Mouse (Mus musculus) G1E (cell line): ENCODE results near the gene Fahd2a. TPM values are rescaled to one million over a fixed set of nuclear protein-coding genes. Genes with fewer than 3 reads are reported as not detected.

Experiments
- ATAC-seq: 2 replicates; pipeline ENCODE4 v1.8.0; 2016; ENCODE audit warnings: mild to moderate bottlenecking; ENCODE audit not compliant: insufficient number of reproducible peaks, poor library complexity, low FRiP score, severe bottlenecking; ENCODE audit errors: extremely low read depth
- DNase-seq: peaks from one replicate; pipeline ENCODE4 v3.0.0; 2012; ENCODE audit warnings: low spot score
- H3K27me3 ChIP-seq: 2 replicates; pipeline ENCODE4 v1.6.1; 2012; ENCODE audit warnings: mild to moderate bottlenecking, low read length, inconsistent platforms; ENCODE audit not compliant: insufficient read depth
- H3K36me3 ChIP-seq: replicated peaks from 2 replicates; pipeline ENCODE3; 2012; ENCODE audit warnings: mild to moderate bottlenecking, inconsistent platforms
- H3K4me1 ChIP-seq: 2 replicates; pipeline ENCODE4 v1.6.1; 2012; ENCODE audit warnings: low read depth, low read length, inconsistent platforms, mixed read lengths; ENCODE audit not compliant: insufficient read depth
- H3K4me3 ChIP-seq: 2 replicates; pipeline ENCODE4 v1.5.1; 2012; ENCODE audit warnings: low read depth, mild to moderate bottlenecking, inconsistent platforms, low read length, moderate library complexity, mixed read lengths
- H3K9me3 ChIP-seq: replicated peaks from 2 replicates; pipeline ENCODE4 v1.6.1; 2012; ENCODE audit warnings: inconsistent platforms
- CTCF ChIP-seq: IDR thresholded peaks from 2 replicates; pipeline ENCODE4 v1.5.1; 2012; ENCODE audit warnings: low read depth, low read length, inconsistent platforms, mixed read lengths
- GATA1 ChIP-seq: IDR thresholded peaks from 2 replicates; pipeline ENCODE4 v1.6.1; 2012; ENCODE audit warnings: borderline replicate concordance, low read length, inconsistent platforms, mixed read lengths
- GATA2 ChIP-seq: IDR thresholded peaks from 2 replicates; pipeline ENCODE4 v1.6.1; 2012; ENCODE audit warnings: low read depth, low read length, inconsistent platforms, borderline replicate concordance
- POLR2AphosphoS5 ChIP-seq: IDR thresholded peaks from 2 replicates; pipeline ENCODE4 v1.6.1; 2012; ENCODE audit warnings: low read depth, low read length, inconsistent platforms; ENCODE audit not compliant: insufficient replicate concordance
- TAL1 ChIP-seq: conservative IDR thresholded peaks from 2 replicates; pipeline ENCODE4 v1.6.1; 2012; ENCODE audit warnings: low read depth, low read length, inconsistent platforms, mixed read lengths
- polyA plus RNA-seq: library from polyadenylated mRNA; stranded (reverse); fragments of >175 nt; gene quantifications from 2 replicates; pipeline ENCODE4 v1.2.3, GENCODE M21; 2012
- total RNA-seq, 2 experiments: library from RNA; stranded (forward) in 1 of 2; stranded (reverse) in 1 of 2; fragments of 200-1000 nt in 1 of 2; fragments of >200 nt in 1 of 2; fragmentation: Nextera tagmentation in 1 of 2; gene quantifications; 2 replicates each; pipeline ENCODE4 v1.2.3; 2014 to 2017

Gene Fahd2a
- total and polyA plus RNA-seq, 3 experiments: 9.6 to 23.1 (median 10.0) TPM

GRCm38 (mm10) chr2:127435554-127435953 is 8.8 kb downstream of the Fahd2a start:
- DNase-seq: no peak
- peaks cover 4% of the 10 kb centered on the region; the same call in 1 of the 2 replicates for H3K4me1 ChIP-seq
- no peaks in the 10 kb centered on the region for H3K27me3 ChIP-seq
- H3K9me3 ChIP-seq: no peaks in the 10 kb centered on the region
- no peak overlapping the region for H3K4me3 ChIP-seq
- ATAC-seq: no peak
- TF ChIP-seq POLR2AphosphoS5 (no peak), GATA2 (no peak), TAL1 (no peak), GATA1 (no peak)
- peaks cover 77% of the 10 kb centered on the region for H3K36me3 ChIP-seq

- Histone ChIP-seq H3K4me3 (no peak overlapping the region), H3K9me3 (no peaks in the 10 kb centered on the region), H3K27me3 (no peaks in the 10 kb centered on the region), H3K4me1 (peaks cover 4% of the 10 kb centered on the region; the same call in 1 of the 2 replicates), H3K36me3 (peaks cover 72% of the 10 kb centered on the region)
- ATAC-seq (no peak), DNase-seq (no peak)
- TF ChIP-seq GATA1 (no peak), POLR2AphosphoS5 (no peak), CTCF (no peak), GATA2 (no peak), TAL1 (no peak)
Observed at GRCm38 (mm10) chr2:127435135-127435534, 9.2 kb downstream of the Fahd2a start.

GRCm38 (mm10) chr2:127433487-127434295 is 10.7 kb downstream of the Fahd2a start:
- H3K4me3 ChIP-seq: no peak overlapping the region
- H3K4me1 ChIP-seq: peaks cover 4% of the 10 kb centered on the region; the same call in 1 of the 2 replicates
- no peaks in the 10 kb centered on the region for H3K9me3 ChIP-seq
- H3K36me3 ChIP-seq: peaks cover 58% of the 10 kb centered on the region
- peaks cover 6% of the 10 kb centered on the region; the same call in 1 of the 2 replicates for H3K27me3 ChIP-seq
- no peak for ATAC-seq
- no peak for DNase-seq
- TF ChIP-seq GATA2 (no peak), GATA1 (no peak), POLR2AphosphoS5 (no peak), TAL1 (no peak), CTCF (no peak)

- ATAC-seq (no peak; the same call in 1 of the 2 replicates), DNase-seq (no peak)
- TF ChIP-seq GATA1 (no peak), CTCF (peak; percentile 86)
- Histone ChIP-seq H3K27me3 (peaks cover 21% of the 10 kb centered on the region), H3K9me3 (no peaks in the 10 kb centered on the region), H3K36me3 (peaks cover 25% of the 10 kb centered on the region), H3K4me3 (no peak overlapping the region), H3K4me1 (peaks cover 4% of the 10 kb centered on the region; the same call in 1 of the 2 replicates)
Observed at GRCm38 (mm10) chr2:127430238-127430637, 14.1 kb downstream of the Fahd2a start.

- DNase-seq (no peak), ATAC-seq (no peak)
- Histone ChIP-seq H3K36me3 (no peaks in the 10 kb centered on the region), H3K4me1 (no peaks in the 10 kb centered on the region), H3K4me3 (no peak within 1 kb of the TSS), H3K27me3 (peaks cover 26% of the 10 kb centered on the region), H3K9me3 (no peaks in the 10 kb centered on the region)
- TF ChIP-seq GATA2: no peak
- TF ChIP-seq TAL1: no peak
- TF ChIP-seq POLR2AphosphoS5: no peak
- TF ChIP-seq GATA1: no peak
Observed at GRCm38 (mm10) chr2:127424977-127425376, 19.4 kb downstream of the Fahd2a start, which contains the start of gene Gpat2. Gene Gpat2 (plus strand): TSS chr2:127425199.

GRCm38 (mm10) chr2:127418266-127418970 is 25.9 kb downstream of the Fahd2a start:
- Histone ChIP-seq H3K36me3 (no peaks in the 10 kb centered on the region), H3K4me1 (no peaks in the 10 kb centered on the region), H3K27me3 (0 out of 2 replicates have a peak, but pooled peaks cover 3% of the 10 kb centered on the region), H3K4me3 (no peak overlapping the region), H3K9me3 (no peaks in the 10 kb centered on the region)
- TF ChIP-seq CTCF: no peak
- TF ChIP-seq GATA2: no peak
- ATAC-seq (no peak), DNase-seq (no peak)
